Mouse (Mus musculus) liver, postnatal 0 days (tissue): Measurements from ENCODE around the gene Pcdh15. TPM values are rescaled to one million over a fixed set of nuclear protein-coding genes. Genes with fewer than 3 reads are reported as not detected.

Source experiments
- ATAC-seq: fragments of 200-750 bp; cut with Nextera tagmentation; 2 replicates; pipeline ENCODE4 v1.8.0; 2017; ENCODE audit warnings: mild to moderate bottlenecking, moderate library complexity
- DNase-seq: peaks from one replicate; pipeline ENCODE4 v3.0.0-alpha.2; 2016
- H3K27ac ChIP-seq: fragments of 300-500 bp; sonication (generic); 2 replicates; pipeline ENCODE4 v1.5.1; 2014; ENCODE audit warnings: antibody characterized with exemption, moderate library complexity, mild to moderate bottlenecking, low read depth
- H3K27me3 ChIP-seq: fragments of 300-500 bp; sonication (generic); 2 replicates; pipeline ENCODE4 v1.6.1; 2014; ENCODE audit warnings: low read length, control low read depth, mixed read lengths; ENCODE audit not compliant: insufficient read depth
- H3K36me3 ChIP-seq: fragments of 300-500 bp; sonication (generic); replicated peaks from 2 replicates; pipeline ENCODE4 v1.6.1; 2014; ENCODE audit warnings: mild to moderate bottlenecking, control low read depth, low read length, moderate library complexity, mixed read lengths; ENCODE audit not compliant: insufficient read depth
- H3K4me1 ChIP-seq: fragments of 300-500 bp; sonication (generic); 2 replicates; pipeline ENCODE4 v1.6.1; 2014; ENCODE audit warnings: antibody characterized with exemption, mild to moderate bottlenecking, control low read depth; ENCODE audit not compliant: insufficient read depth
- H3K4me2 ChIP-seq: fragments of 300-500 bp; sonication (generic); 2 replicates; pipeline ENCODE4 v1.6.1; 2014; ENCODE audit warnings: low read depth, mild to moderate bottlenecking, low read length, moderate library complexity, mixed read lengths
- H3K4me3 ChIP-seq: fragments of 300-500 bp; sonication (generic); 2 replicates; pipeline ENCODE4 v1.5.1; 2014; ENCODE audit warnings: low read depth, low read length
- H3K9ac ChIP-seq: fragments of 300-500 bp; sonication (generic); replicated peaks from 2 replicates; pipeline ENCODE4 v1.6.1; 2014; ENCODE audit warnings: mild to moderate bottlenecking, moderate library complexity
- H3K9me3 ChIP-seq: fragments of 300-500 bp; sonication (generic); 2 replicates; pipeline ENCODE4 v1.6.1; 2016; ENCODE audit warnings: mild to moderate bottlenecking, control low read depth, low read length, mixed read lengths
- CTCF ChIP-seq: sonication (generic); IDR thresholded peaks from 2 replicates; pipeline ENCODE4 v1.5.1; 2016; ENCODE audit warnings: antibody characterized with exemption, low read depth
- EP300 ChIP-seq: IDR thresholded peaks from 2 replicates; pipeline ENCODE4 v1.6.1; 2016; ENCODE audit warnings: antibody characterized with exemption, low read depth, mild to moderate bottlenecking
- WGBS: fragments of 180-500 bp; shearing (Covaris S2); extraction: QIAGEN DNeasy Blood & Tissue Kit; methylation state at CpG from one replicate; pipeline ENCODE4 v1.1.7; 2014; ENCODE audit not compliant: insufficient replicate concordance; 5-methylcytosine and 5-hydroxymethylcytosine counted together
- polyA plus RNA-seq: library from polyadenylated mRNA; unstranded; fragments of >200 nt; fragmentation: Nextera tagmentation; extraction: Ambion mirVana; gene quantifications from 2 replicates; pipeline ENCODE4 v1.2.1, GENCODE M21; 2015

Pcdh15 gene
- polyA plus RNA-seq, 1 experiment from 2014 or later = 0.04 TPM

- no peak overlapping the region for H3K27ac ChIP-seq
- no peaks in the 10 kb centered on the region for H3K36me3 ChIP-seq
- no peak for DNase-seq
- no peaks in the 10 kb centered on the region for H3K27me3 ChIP-seq
- H3K9me3 ChIP-seq = no peaks in the 10 kb centered on the region
- H3K4me1 ChIP-seq = no peaks in the 10 kb centered on the region
- no peak overlapping the region for H3K4me2 ChIP-seq
- no peak for ATAC-seq
- H3K9ac ChIP-seq = no peak overlapping the region
- WGBS = 65% methylated on average over 5 of the region's 5 CpGs
- no peak overlapping the region for H3K4me3 ChIP-seq
- no peak for TF ChIP-seq EP300
- TF ChIP-seq CTCF = no peak
Observed at GRCm38 (mm10) chr10:73936121-73936520, 837.0 kb downstream of the Pcdh15 start.

DNA sequence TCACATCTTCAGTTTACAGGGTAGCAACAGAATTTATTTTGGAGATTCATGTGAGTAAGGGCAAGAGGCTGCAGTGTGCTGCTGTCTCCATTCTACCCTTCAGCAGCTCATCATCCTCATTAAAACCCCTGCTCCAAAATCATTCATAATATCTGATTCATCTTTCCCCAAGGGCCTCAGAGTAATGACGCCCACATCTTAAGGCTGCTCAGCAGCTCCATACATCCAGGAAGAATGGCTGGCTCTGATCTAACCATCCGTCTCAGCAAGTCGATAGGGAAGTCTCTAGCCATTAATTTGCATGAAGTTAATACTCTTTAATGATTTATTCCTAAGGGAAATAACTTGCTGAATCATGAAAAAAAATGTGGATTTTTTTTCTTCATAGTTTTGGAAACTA is 839.8 kb downstream of the Pcdh15 start:
- ATAC-seq (no peak), DNase-seq (no peak)
- H3K27me3 ChIP-seq = no peaks in the 10 kb centered on the region
- TF ChIP-seq CTCF (no peak), EP300 (no peak)
- H3K36me3 ChIP-seq = no peaks in the 10 kb centered on the region
- no peaks in the 10 kb centered on the region for H3K4me1 ChIP-seq
- no peak overlapping the region for H3K4me3 ChIP-seq
- H3K9me3 ChIP-seq = no peaks in the 10 kb centered on the region
- H3K4me2 ChIP-seq = no peak overlapping the region
- WGBS = 72% methylated on average over 3 of the region's 3 CpGs
- no peak overlapping the region for H3K27ac ChIP-seq
- H3K9ac ChIP-seq = no peak overlapping the region

DNA sequence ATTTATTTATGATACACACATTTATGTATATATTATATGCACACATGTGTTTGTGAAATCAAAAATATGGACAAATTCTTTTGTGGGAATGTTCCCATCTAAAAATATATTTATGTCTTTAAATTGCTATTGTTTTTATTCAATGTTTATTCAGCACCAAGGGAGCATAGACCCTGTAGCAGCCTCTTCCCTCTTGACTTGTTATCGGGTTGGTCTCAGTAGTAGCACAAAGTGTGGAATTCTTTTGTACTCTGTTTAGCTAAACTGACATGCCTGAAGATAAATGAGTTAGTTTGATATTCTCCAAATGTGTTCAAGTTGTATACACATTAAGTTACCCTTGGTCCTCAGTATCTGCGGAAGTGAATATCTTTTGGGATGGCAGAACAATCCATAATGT is 848.7 kb downstream of the Pcdh15 start:
- no peak overlapping the region for H3K27ac ChIP-seq
- no peak for DNase-seq

GRCm38 (mm10) chr10:73953362-73953761 is 854.2 kb downstream of the Pcdh15 start:
- H3K36me3 ChIP-seq = no peaks in the 10 kb centered on the region
- no peaks in the 10 kb centered on the region for H3K9me3 ChIP-seq
- TF ChIP-seq CTCF (no peak), EP300 (no peak)
- no peak overlapping the region for H3K27ac ChIP-seq
- H3K27me3 ChIP-seq = no peaks in the 10 kb centered on the region
- H3K9ac ChIP-seq = no peak overlapping the region
- ATAC-seq = no peak
- WGBS = 63% methylated on average over 4 of the region's 4 CpGs
- H3K4me3 ChIP-seq = no peak overlapping the region
- no peak overlapping the region for H3K4me2 ChIP-seq
- DNase-seq = no peak
- H3K4me1 ChIP-seq = no peaks in the 10 kb centered on the region

More for the DNA sequence above, 848.7 kb downstream of the Pcdh15 start:
- Histone ChIP-seq H3K4me2 (no peak overlapping the region), H3K36me3 (no peaks in the 10 kb centered on the region), H3K4me1 (no peaks in the 10 kb centered on the region), H3K4me3 (no peak overlapping the region), H3K27me3 (no peaks in the 10 kb centered on the region), H3K9me3 (no peaks in the 10 kb centered on the region), H3K9ac (no peak overlapping the region)
- no peak for TF ChIP-seq CTCF
- TF ChIP-seq EP300 = no peak
- ATAC-seq = no peak
- WGBS = 63% methylated on average over 2 of the region's 2 CpGs

DNA sequence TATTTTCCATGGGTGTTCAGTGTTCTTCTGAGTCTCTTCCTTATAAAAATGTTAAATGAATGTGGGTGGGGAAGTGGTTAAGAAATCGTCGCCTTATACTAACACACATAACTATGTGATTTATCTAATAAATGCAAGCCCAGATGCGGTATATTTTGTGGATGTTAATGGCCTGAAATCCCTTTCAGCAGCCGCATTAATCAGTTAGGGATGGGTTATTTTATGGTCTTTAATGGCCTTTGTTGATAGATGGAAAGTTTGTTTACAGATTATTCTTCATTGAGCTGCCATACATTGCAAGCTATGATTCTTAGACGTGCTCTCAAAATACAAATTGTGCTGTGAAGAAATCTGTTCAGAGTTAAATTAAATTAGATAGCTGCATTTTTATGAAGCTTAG is 884.9 kb downstream of the Pcdh15 start:
- DNase-seq (no peak), ATAC-seq (no peak)
- no peak overlapping the region for H3K4me2 ChIP-seq
- TF ChIP-seq EP300 (no peak), CTCF (no peak)
- no peak overlapping the region for H3K4me3 ChIP-seq
- 68% methylated on average over 5 of the region's 5 CpGs for WGBS
- H3K9me3 ChIP-seq = no peaks in the 10 kb centered on the region
- H3K27me3 ChIP-seq = no peaks in the 10 kb centered on the region
- no peaks in the 10 kb centered on the region for H3K36me3 ChIP-seq
- H3K9ac ChIP-seq = no peak overlapping the region
- no peak overlapping the region for H3K27ac ChIP-seq
- H3K4me1 ChIP-seq = no peaks in the 10 kb centered on the region

- no peak overlapping the region for H3K4me3 ChIP-seq
- H3K4me2 ChIP-seq = no peak overlapping the region
- no peaks in the 10 kb centered on the region for H3K4me1 ChIP-seq
- 44% methylated on average over 1 of the region's 1 CpGs for WGBS
- no peak overlapping the region for H3K27ac ChIP-seq
- TF ChIP-seq EP300 (no peak), CTCF (no peak)
- ATAC-seq (no peak), DNase-seq (no peak)
- H3K9me3 ChIP-seq = no peaks in the 10 kb centered on the region
- no peaks in the 10 kb centered on the region for H3K27me3 ChIP-seq
- no peaks in the 10 kb centered on the region for H3K36me3 ChIP-seq
- no peak overlapping the region for H3K9ac ChIP-seq
Observed at GRCm38 (mm10) chr10:74008836-74009235, 909.7 kb downstream of the Pcdh15 start.

DNA sequence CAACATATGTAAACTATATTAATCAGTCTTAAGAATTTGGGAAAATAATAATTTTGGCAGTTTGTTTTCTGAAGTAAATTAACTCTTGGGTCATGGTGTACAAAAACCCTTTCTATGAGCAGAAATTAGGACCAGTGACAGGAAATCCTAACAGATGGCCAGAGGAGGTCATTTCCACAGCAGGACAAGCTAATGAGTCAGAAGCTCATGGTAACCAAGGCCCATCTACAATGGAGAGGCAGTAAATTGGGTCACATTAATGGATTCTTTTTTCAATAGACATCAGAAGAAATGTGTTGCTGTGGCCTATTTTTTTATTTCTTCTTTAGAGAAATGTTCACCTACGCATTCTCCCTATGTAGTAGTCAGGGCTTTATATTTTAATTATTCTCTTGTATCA is 923.9 kb downstream of the Pcdh15 start:
- TF ChIP-seq EP300 (no peak), CTCF (no peak)
- ATAC-seq = no peak
- H3K36me3 ChIP-seq = no peaks in the 10 kb centered on the region
- DNase-seq = no peak
- no peak overlapping the region for H3K9ac ChIP-seq
- H3K27ac ChIP-seq = no peak overlapping the region
- H3K4me3 ChIP-seq = no peak overlapping the region
- no peaks in the 10 kb centered on the region for H3K4me1 ChIP-seq
- 82% methylated on average over 1 of the region's 1 CpGs for WGBS
- H3K4me2 ChIP-seq = no peak overlapping the region
- H3K9me3 ChIP-seq = no peaks in the 10 kb centered on the region
- H3K27me3 ChIP-seq = no peaks in the 10 kb centered on the region
